Mouse (Mus musculus): ENCODE measurements at regions not wholly inside any gene's neighbourhood (a gene's known extent, or its start where the extent isn't known, plus 50 kb on each side); places are given as distances from the start of the nearest gene placed in this dataset.

GRCm38 (mm10) chr2:71634471-71634870 is 87.9 kb upstream of the Dlx2 start:
- DNase-seq (ENCODE audit: low spot score) = no peak
- Histone ChIP-seq H3K27me3 (ENCODE audit: insufficient read depth, low read length) (no peaks in the 10 kb centered on the region), H3K27ac (no peak overlapping the region), H3K4me1 (ENCODE audit: insufficient read depth, low read length) (peaks cover 11% of the 10 kb centered on the region; the same call in 1 of the 2 replicates), H3K9ac (replicated peaks; ENCODE audit: low read length) (no peak overlapping the region), H3K36me3 (ENCODE audit: insufficient read depth, low read length) (no peaks in the 10 kb centered on the region), H3K4me2 (ENCODE audit: low read depth, low read length) (no peak overlapping the region), H3K4me3 (ENCODE audit: low read length) (no peak overlapping the region), H3K9me3 (ENCODE audit: low read length) (no peaks in the 10 kb centered on the region)
- no peak for ATAC-seq
- no peak for TF ChIP-seq CTCF (IDR thresholded peaks at IDR 0.05; ENCODE audit: low read depth)
- WGBS = 86% methylated on average over 3 of the region's 3 CpGs

DNA sequence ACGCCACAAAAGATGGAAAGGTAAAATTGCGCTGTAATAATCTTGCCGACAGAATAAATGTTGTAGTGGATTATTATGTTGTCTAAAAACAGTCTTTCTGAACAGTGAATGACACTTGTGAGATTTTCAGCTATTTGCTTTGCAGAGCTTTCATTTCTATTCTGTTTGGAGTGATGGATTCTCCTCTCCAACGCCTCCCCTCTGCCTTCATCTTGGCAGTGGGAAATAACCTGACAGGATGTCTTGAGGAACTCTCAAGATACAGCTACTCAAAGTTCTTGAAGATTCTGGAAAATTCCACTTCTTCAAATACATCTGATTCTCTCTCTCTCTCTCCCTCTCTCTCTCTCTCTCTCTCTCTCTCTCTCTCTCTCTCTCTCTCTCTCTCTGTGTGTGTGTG is 89.6 kb upstream of the Dlx2 start:
- Histone ChIP-seq H3K9me3 (ENCODE audit: low read length) (no peaks in the 10 kb centered on the region), H3K36me3 (ENCODE audit: insufficient read depth, low read length) (no peaks in the 10 kb centered on the region), H3K4me2 (ENCODE audit: low read depth, low read length) (no peak overlapping the region), H3K27ac (no peak overlapping the region), H3K27me3 (ENCODE audit: insufficient read depth, low read length) (no peaks in the 10 kb centered on the region), H3K9ac (replicated peaks; ENCODE audit: low read length) (no peak overlapping the region), H3K4me1 (ENCODE audit: insufficient read depth, low read length) (no peaks in the 10 kb centered on the region), H3K4me3 (ENCODE audit: low read length) (no peak overlapping the region)
- ATAC-seq = no peak
- no peak for TF ChIP-seq CTCF (IDR thresholded peaks at IDR 0.05; ENCODE audit: low read depth)
- 77% methylated on average over 4 of the region's 4 CpGs for WGBS
- DNase-seq (ENCODE audit: low spot score) = no peak

DNA sequence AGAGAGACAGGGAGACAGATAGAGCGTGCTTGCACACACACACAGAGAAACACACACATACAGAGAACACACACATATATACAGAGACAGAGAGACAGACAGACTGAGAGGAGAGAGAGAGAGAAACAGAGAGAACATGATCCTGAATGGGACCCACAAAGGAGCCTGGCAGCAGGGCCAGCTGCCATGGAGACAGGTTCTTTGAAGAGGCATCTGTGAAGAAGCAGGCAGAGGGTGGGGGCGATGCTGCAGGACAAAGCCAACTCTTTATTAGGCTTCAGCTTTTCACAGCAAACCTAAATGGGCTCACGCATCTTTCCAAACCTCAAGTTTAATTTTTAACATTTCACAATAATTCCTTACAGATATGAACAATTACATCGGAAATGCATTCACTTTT is 90.0 kb upstream of the Dlx2 start:
- ATAC-seq (peak; percentile 91), DNase-seq (ENCODE audit: low spot score) (peak; percentile 78)
- H3K9ac ChIP-seq (replicated peaks; ENCODE audit: low read length) = no peak overlapping the region
- no peak overlapping the region for H3K4me2 ChIP-seq (ENCODE audit: low read depth, low read length)
- no peaks in the 10 kb centered on the region for H3K9me3 ChIP-seq (ENCODE audit: low read length)
- no peak overlapping the region for H3K4me3 ChIP-seq (ENCODE audit: low read length)
- no peaks in the 10 kb centered on the region for H3K4me1 ChIP-seq (ENCODE audit: insufficient read depth, low read length)
- 28% methylated on average over 4 of the region's 4 CpGs for WGBS
- no peaks in the 10 kb centered on the region for H3K36me3 ChIP-seq (ENCODE audit: insufficient read depth, low read length)
- no peak for TF ChIP-seq CTCF (IDR thresholded peaks at IDR 0.05; ENCODE audit: low read depth)
- no peaks in the 10 kb centered on the region for H3K27me3 ChIP-seq (ENCODE audit: insufficient read depth, low read length)
- no peak overlapping the region for H3K27ac ChIP-seq

DNA sequence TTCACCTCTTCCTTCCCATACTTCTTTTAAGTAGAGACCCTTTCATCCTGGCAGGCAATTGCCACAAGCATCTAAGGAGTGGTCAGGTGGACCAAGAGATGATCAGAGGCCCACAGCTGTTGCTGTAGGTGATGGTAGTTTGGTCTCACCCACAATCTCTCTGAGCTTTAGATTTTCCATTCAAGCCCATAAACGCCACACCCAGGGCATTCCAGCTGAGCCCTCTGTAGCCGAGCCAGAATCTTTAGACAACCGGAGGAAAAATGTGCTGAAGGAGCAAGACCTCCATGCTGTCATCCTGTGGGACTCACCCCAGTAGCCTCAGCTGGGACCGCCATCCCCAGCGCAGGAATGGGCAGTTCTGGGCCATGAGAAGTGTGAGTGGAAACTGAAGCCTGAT is 93.7 kb upstream of the Dlx2 start:
- ATAC-seq (no peak), DNase-seq (ENCODE audit: low spot score) (no peak)
- no peaks in the 10 kb centered on the region for H3K9me3 ChIP-seq (ENCODE audit: low read length)
- no peak overlapping the region for H3K9ac ChIP-seq (replicated peaks; ENCODE audit: low read length)
- H3K27me3 ChIP-seq (ENCODE audit: insufficient read depth, low read length) = no peaks in the 10 kb centered on the region
- H3K27ac ChIP-seq = no peak overlapping the region
- H3K4me3 ChIP-seq (ENCODE audit: low read length) = no peak overlapping the region
- no peak for TF ChIP-seq CTCF (IDR thresholded peaks at IDR 0.05; ENCODE audit: low read depth)
- no peaks in the 10 kb centered on the region for H3K4me1 ChIP-seq (ENCODE audit: insufficient read depth, low read length)
- WGBS = 83% methylated on average over 5 of the region's 5 CpGs
- H3K4me2 ChIP-seq (ENCODE audit: low read depth, low read length) = no peak overlapping the region
- H3K36me3 ChIP-seq (ENCODE audit: insufficient read depth, low read length) = no peaks in the 10 kb centered on the region

GRCm38 (mm10) chr2:71644038-71644470 is 97.5 kb upstream of the Dlx2 start:
- H3K4me2 ChIP-seq (ENCODE audit: low read depth, low read length) = no peak overlapping the region

GRCm38 (mm10) chr2:71647914-71648497 is 97.4 kb upstream of the Itga6 start:
- TF ChIP-seq CTCF (IDR thresholded peaks at IDR 0.05; ENCODE audit: low read depth) = no peak
- Histone ChIP-seq H3K4me1 (ENCODE audit: insufficient read depth, low read length) (no peaks in the 10 kb centered on the region), H3K4me2 (ENCODE audit: low read depth, low read length) (no peak overlapping the region), H3K27ac (no peak overlapping the region), H3K9ac (replicated peaks; ENCODE audit: low read length) (no peak overlapping the region), H3K27me3 (ENCODE audit: insufficient read depth, low read length) (no peaks in the 10 kb centered on the region), H3K4me3 (ENCODE audit: low read length) (no peak overlapping the region), H3K36me3 (ENCODE audit: insufficient read depth, low read length) (no peaks in the 10 kb centered on the region), H3K9me3 (ENCODE audit: low read length) (no peaks in the 10 kb centered on the region)
- no peak for ATAC-seq
- peak; percentile 31 for DNase-seq (ENCODE audit: low spot score)
- 58% methylated on average over 14 of the region's 14 CpGs for WGBS

More at GRCm38 (mm10) chr2:71644038-71644470, 97.5 kb upstream of the Dlx2 start:
- H3K27me3 ChIP-seq (ENCODE audit: insufficient read depth, low read length) = no peaks in the 10 kb centered on the region
- DNase-seq (ENCODE audit: low spot score) (no peak), ATAC-seq (peak; percentile 64; the same call in 1 of the 2 replicates)
- no peak overlapping the region for H3K4me3 ChIP-seq (ENCODE audit: low read length)
- H3K4me1 ChIP-seq (ENCODE audit: insufficient read depth, low read length) = no peaks in the 10 kb centered on the region
- 65% methylated on average over 6 of the region's 6 CpGs for WGBS
- no peaks in the 10 kb centered on the region for H3K36me3 ChIP-seq (ENCODE audit: insufficient read depth, low read length)
- no peaks in the 10 kb centered on the region for H3K9me3 ChIP-seq (ENCODE audit: low read length)
- no peak overlapping the region for H3K27ac ChIP-seq
- no peak for TF ChIP-seq CTCF (IDR thresholded peaks at IDR 0.05; ENCODE audit: low read depth)
- no peak overlapping the region for H3K9ac ChIP-seq (replicated peaks; ENCODE audit: low read length)

DNA sequence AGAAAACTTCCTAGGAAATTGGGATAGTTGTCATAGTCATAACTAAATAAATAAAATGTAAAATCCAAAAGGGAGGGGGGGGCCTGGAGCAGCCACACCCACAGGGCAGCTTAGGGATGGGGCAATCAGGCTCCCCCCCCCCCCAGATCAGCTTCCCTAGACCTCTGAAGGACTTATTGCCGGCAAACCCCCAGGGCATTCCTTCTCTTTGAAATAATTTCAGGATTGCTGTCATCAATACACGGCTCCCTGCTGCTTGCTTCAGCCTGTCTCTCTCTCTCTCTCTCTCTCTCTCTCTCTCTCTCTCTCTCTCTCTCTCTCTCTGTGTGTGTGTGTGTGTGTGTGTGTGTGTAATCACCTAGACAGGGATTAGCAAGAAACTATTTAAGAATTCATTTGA is 93.8 kb upstream of the Itga6 start:
- no peak for TF ChIP-seq CTCF (IDR thresholded peaks at IDR 0.05; ENCODE audit: low read depth)
- no peak for ATAC-seq
- no peak overlapping the region for H3K4me2 ChIP-seq (ENCODE audit: low read depth, low read length)
- peak overlapping the region; percentile 32; the same call in 1 of the 2 replicates for H3K27ac ChIP-seq
- 38% methylated on average over 2 of the region's 2 CpGs for WGBS
- H3K4me3 ChIP-seq (ENCODE audit: low read length) = no peak overlapping the region
- H3K9ac ChIP-seq (replicated peaks; ENCODE audit: low read length) = 0 out of 2 replicates have a peak overlapping the region, but pooled peaks have one; percentile 24
- no peak for DNase-seq (ENCODE audit: low spot score)
- no peaks in the 10 kb centered on the region for H3K27me3 ChIP-seq (ENCODE audit: insufficient read depth, low read length)
- H3K36me3 ChIP-seq (ENCODE audit: insufficient read depth, low read length) = no peaks in the 10 kb centered on the region
- H3K4me1 ChIP-seq (ENCODE audit: insufficient read depth, low read length) = peaks cover 6% of the 10 kb centered on the region
- no peaks in the 10 kb centered on the region for H3K9me3 ChIP-seq (ENCODE audit: low read length)
